Mouse (Mus musculus) C2C12 (cell line): ENCODE results near the gene Ywhae.

Experiments
- CEBPB ChIP-seq: IDR thresholded peaks from one replicate; pipeline ENCODE4 v1.6.1; 2011; ENCODE audit warnings: low read depth, mild to moderate bottlenecking, control low read depth, moderate library complexity
- CTCF ChIP-seq: IDR thresholded peaks from one replicate; pipeline ENCODE4 v1.5.1; 2011; ENCODE audit not compliant: control insufficient read depth, insufficient read depth, insufficient read length
- FOSL1 ChIP-seq: IDR thresholded peaks from one replicate; pipeline ENCODE4 v1.8.0; 2011; ENCODE audit warnings: mild to moderate bottlenecking, low read length; ENCODE audit not compliant: poor library complexity, insufficient read depth, severe bottlenecking
- MAX ChIP-seq: IDR thresholded peaks from one replicate; pipeline ENCODE4 v1.6.1; 2011; ENCODE audit warnings: mild to moderate bottlenecking, control low read depth
- MYOD1 ChIP-seq: IDR thresholded peaks from one replicate; pipeline ENCODE4 v1.6.1; 2011; ENCODE audit warnings: low read depth; ENCODE audit not compliant: control insufficient read depth, insufficient read length
- MYOG ChIP-seq: IDR thresholded peaks from one replicate; pipeline ENCODE4 v1.6.1; 2011; ENCODE audit not compliant: control insufficient read depth, insufficient read length; ENCODE audit errors: extremely low read depth
- USF1 ChIP-seq: IDR thresholded peaks from one replicate; pipeline ENCODE4 v1.6.1; 2011; ENCODE audit warnings: low read depth, mild to moderate bottlenecking, control low read depth, moderate library complexity

DNA sequence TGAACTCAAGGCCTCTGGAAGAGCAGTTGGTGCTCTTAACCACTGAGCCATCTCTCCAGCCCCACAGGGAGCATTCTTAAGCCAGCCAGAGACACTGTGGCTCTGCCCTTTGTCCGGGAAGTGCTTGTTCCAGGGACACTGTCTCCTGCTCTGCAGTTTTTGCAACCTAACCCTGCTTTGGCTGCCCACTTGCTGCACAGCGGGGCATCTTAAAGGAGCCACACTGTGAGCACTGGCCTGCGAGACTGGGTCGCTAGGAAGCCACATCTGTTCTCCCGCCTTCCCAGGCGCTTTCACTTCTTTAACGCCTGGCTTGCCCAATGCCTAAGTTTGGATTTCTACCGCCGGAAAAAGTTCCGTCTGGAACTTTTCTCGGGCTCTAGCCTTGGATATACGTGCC lies 17.1 kb upstream of the Ywhae start:
- TF ChIP-seq CEBPB (no peak), MYOD1 (no peak), USF1 (no peak), CTCF (no peak), MYOG (no peak), MAX (no peak), FOSL1 (no peak)
